Mouse (Mus musculus) heart, embryonic 16.5 days (tissue): Measurements from ENCODE around the gene Kcnk10. TPM values are rescaled to one million over a fixed set of nuclear protein-coding genes. Genes with fewer than 3 reads are reported as not detected.

Experiments used
- ATAC-seq: fragments of 200-750 bp; cut with Nextera tagmentation; replicated peaks from 2 replicates; pipeline ENCODE4 v1.8.0; 2017; ENCODE audit warnings: moderate number of reproducible peaks; ENCODE audit not compliant: insufficient read depth, low FRiP score; ENCODE audit errors: extremely low read depth
- H3K27ac ChIP-seq: fragments of 300-500 bp; sonication (generic); 2 replicates; pipeline ENCODE4 v1.5.1; 2014; ENCODE audit warnings: mild to moderate bottlenecking, low read length, control low read depth, moderate library complexity
- H3K27me3 ChIP-seq: fragments of 300-500 bp; sonication (generic); 2 replicates; pipeline ENCODE4 v1.6.1; 2014; ENCODE audit warnings: low read length, mixed read lengths; ENCODE audit not compliant: control insufficient read depth, insufficient read depth
- H3K36me3 ChIP-seq: fragments of 300-500 bp; sonication (generic); 2 replicates; pipeline ENCODE4 v1.6.1; 2014; ENCODE audit not compliant: control insufficient read depth, insufficient read depth
- H3K4me1 ChIP-seq: fragments of 300-500 bp; sonication (generic); 2 replicates; pipeline ENCODE4 v1.6.1; 2014; ENCODE audit warnings: low read length, mixed read lengths; ENCODE audit not compliant: control insufficient read depth, insufficient read depth
- H3K4me2 ChIP-seq: fragments of 300-500 bp; sonication (generic); 2 replicates; pipeline ENCODE4 v1.6.1; 2014; ENCODE audit warnings: low read depth, mild to moderate bottlenecking, control low read depth, low read length
- H3K4me3 ChIP-seq: fragments of 300-500 bp; sonication (generic); 2 replicates; pipeline ENCODE4 v1.5.1; 2014; ENCODE audit warnings: mild to moderate bottlenecking, control low read depth, low read length
- H3K9ac ChIP-seq: fragments of 300-500 bp; sonication (generic); 2 replicates; pipeline ENCODE4 v1.6.1; 2014; ENCODE audit warnings: low read length, control low read depth
- H3K9me3 ChIP-seq: fragments of 300-500 bp; sonication (generic); replicated peaks from 2 replicates; pipeline ENCODE4 v1.6.1; 2016; ENCODE audit warnings: low read length; ENCODE audit not compliant: control insufficient read depth
- WGBS: fragments of 180-500 bp; shearing (Covaris S2); extraction: QIAGEN DNeasy Blood & Tissue Kit; methylation state at CpG from one replicate; pipeline ENCODE4 v1.1.7; 2014; 5-methylcytosine and 5-hydroxymethylcytosine counted together
- polyA plus RNA-seq: library from polyadenylated mRNA; unstranded; fragments of >200 nt; fragmentation: Nextera tagmentation; extraction: Ambion mirVana; gene quantifications from 2 replicates; pipeline ENCODE4 v1.2.1, GENCODE M21; 2015

The Kcnk10 gene
- polyA plus RNA-seq, 1 experiment from 2014 or later, result 0.03 TPM

DNA sequence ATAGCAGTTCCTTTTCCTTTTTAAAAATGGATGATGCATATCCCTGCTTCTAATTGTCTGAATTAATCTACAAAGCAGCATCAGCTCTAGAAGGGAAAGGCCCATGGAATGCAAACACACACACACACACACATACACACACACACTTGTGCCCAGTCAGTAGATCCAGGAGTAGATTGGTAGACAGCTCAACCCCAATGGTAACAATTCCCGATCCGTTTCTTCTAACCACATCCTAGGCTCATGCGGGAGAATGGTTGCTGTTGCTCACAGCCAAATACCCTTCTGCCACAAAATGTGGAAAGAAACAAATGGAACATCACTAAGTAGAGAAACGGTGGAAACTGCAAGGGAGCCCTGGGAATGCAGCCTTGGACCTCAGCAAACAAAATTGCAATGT is 119.2 kb downstream of the Kcnk10 start:
- Histone ChIP-seq H3K4me1 (no peaks in the 10 kb centered on the region), H3K27ac (no peak overlapping the region), H3K27me3 (no peaks in the 10 kb centered on the region), H3K4me3 (no peak overlapping the region), H3K9me3 (no peaks in the 10 kb centered on the region), H3K9ac (no peak overlapping the region), H3K4me2 (no peak overlapping the region), H3K36me3 (no peaks in the 10 kb centered on the region)
- no peak for ATAC-seq
- 80% methylated on average over 4 of the region's 4 CpGs for WGBS

DNA sequence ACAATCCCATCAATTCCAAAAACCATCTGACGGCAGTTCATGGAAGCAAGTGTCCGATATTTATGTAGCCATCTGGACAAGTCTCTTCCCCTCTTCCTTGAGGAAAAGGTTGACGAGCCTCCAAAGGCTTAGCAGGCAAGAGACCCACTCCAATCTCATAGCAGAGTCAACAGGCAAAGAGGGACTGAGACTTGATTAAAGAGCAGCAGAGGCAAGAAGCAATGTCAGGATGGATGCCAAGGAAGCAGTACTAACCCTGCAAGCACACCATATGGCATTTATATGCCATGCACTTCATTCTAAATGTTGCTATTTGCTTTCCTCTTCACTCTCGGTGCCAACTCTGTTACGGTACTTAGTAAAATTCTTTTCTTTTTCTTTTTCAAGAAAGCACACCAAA is 119.6 kb downstream of the Kcnk10 start:
- ATAC-seq, result no peak
- Histone ChIP-seq H3K9ac (no peak overlapping the region), H3K36me3 (no peaks in the 10 kb centered on the region), H3K27me3 (no peaks in the 10 kb centered on the region), H3K9me3 (no peaks in the 10 kb centered on the region), H3K27ac (no peak overlapping the region), H3K4me3 (no peak overlapping the region), H3K4me2 (no peak overlapping the region), H3K4me1 (no peaks in the 10 kb centered on the region)
- WGBS, result 81% methylated on average over 5 of the region's 5 CpGs

DNA sequence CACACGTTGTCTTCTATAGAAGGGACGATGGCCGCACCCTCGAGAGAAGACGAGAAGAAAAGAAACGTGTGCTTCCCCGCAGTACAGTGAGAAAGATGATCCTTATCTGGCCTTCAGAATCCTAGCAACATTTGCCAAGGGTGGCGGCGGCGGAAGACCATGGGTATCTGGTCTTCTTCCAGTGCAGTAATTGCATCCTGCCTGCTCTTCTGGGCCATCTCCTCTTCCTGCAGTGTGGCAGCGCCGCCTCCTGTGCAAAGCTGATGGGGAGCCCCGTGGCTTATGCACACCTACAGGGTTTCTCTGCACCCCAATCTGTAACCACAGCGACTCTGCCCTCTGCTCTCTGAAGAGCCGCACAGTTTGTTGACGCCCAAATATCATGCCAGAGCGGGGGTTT is 124.9 kb downstream of the Kcnk10 start:
- Histone ChIP-seq H3K27ac (no peak overlapping the region), H3K27me3 (no peaks in the 10 kb centered on the region), H3K36me3 (no peaks in the 10 kb centered on the region), H3K4me2 (no peak overlapping the region), H3K9ac (no peak overlapping the region), H3K9me3 (no peaks in the 10 kb centered on the region), H3K4me1 (no peaks in the 10 kb centered on the region), H3K4me3 (no peak overlapping the region)
- ATAC-seq, result no peak
- 79% methylated on average over 17 of the region's 17 CpGs for WGBS

DNA sequence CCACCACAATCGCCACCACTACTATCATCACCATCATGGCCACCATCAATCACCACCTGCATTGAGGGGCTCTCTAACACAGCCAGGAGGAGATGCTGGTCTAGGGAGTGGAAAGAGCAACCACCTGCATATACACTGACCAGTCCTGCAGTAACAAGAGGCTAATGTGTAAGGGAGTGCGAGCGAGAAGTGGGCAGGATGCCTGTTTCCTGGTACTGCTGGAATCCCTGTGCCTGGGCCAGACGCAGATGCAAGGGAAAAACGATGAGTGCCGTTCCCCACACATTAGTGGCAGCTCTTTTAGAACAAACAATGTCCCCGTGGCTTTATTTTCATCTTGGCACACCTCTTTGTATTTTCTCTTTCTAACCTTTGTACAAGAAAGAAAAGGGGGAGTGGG is 125.5 kb downstream of the Kcnk10 start:
- no peak overlapping the region for H3K27ac ChIP-seq
- no peak overlapping the region for H3K4me2 ChIP-seq
- no peak overlapping the region for H3K4me3 ChIP-seq
- 78% methylated on average over 7 of the region's 7 CpGs for WGBS
- H3K9ac ChIP-seq, result no peak overlapping the region
- ATAC-seq, result no peak
- H3K36me3 ChIP-seq, result no peaks in the 10 kb centered on the region
- H3K4me1 ChIP-seq, result no peaks in the 10 kb centered on the region
- H3K9me3 ChIP-seq, result no peaks in the 10 kb centered on the region
- H3K27me3 ChIP-seq, result no peaks in the 10 kb centered on the region

DNA sequence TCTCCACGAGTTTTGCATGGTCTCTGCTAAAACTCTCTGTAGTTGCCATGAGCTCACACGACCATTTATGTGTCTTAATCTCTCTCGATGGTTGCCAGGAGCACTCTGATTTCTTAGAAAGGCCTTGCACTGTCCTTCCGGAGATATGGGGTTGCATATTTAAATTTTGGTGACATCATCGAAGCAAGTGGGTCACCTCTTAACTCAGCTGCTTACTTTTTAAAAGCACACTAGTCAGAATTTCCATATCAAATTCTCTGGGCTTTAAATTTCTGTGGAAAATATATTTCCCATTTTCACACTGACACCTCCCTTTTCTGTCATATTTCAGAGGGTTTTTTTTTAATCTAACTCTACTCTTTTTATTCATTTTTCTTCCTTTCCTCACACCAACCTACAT is 132.5 kb downstream of the Kcnk10 start:
- Histone ChIP-seq H3K9me3 (no peaks in the 10 kb centered on the region), H3K4me2 (no peak overlapping the region), H3K4me1 (no peaks in the 10 kb centered on the region), H3K4me3 (no peak overlapping the region), H3K27me3 (no peaks in the 10 kb centered on the region), H3K9ac (no peak overlapping the region), H3K36me3 (no peaks in the 10 kb centered on the region), H3K27ac (no peak overlapping the region)
- ATAC-seq, result no peak
- WGBS, result 60% methylated on average over 5 of the region's 5 CpGs

DNA sequence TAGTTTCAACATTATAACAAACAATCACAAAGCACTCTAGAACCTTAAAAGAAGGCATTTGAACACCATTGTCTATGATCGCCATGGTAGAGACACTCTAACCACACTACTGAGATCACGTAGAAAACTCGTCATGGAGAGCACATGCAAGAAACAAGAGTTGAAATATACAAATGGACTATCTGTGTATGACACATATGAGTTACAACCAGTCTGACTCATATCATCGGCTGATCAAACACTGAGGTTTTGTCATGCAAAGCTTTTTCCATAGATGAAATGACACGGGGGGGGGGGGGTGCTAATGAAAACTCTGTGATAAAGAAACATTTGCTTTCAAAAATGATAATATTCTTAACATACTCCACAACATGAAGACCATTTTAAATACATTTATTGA is 133.2 kb downstream of the Kcnk10 start:
- no peak for ATAC-seq
- Histone ChIP-seq H3K9me3 (no peaks in the 10 kb centered on the region), H3K4me1 (no peaks in the 10 kb centered on the region), H3K27me3 (no peaks in the 10 kb centered on the region), H3K27ac (no peak overlapping the region), H3K36me3 (no peaks in the 10 kb centered on the region), H3K4me3 (no peak overlapping the region), H3K4me2 (no peak overlapping the region), H3K9ac (no peak overlapping the region)
- 73% methylated on average over 5 of the region's 5 CpGs for WGBS

DNA sequence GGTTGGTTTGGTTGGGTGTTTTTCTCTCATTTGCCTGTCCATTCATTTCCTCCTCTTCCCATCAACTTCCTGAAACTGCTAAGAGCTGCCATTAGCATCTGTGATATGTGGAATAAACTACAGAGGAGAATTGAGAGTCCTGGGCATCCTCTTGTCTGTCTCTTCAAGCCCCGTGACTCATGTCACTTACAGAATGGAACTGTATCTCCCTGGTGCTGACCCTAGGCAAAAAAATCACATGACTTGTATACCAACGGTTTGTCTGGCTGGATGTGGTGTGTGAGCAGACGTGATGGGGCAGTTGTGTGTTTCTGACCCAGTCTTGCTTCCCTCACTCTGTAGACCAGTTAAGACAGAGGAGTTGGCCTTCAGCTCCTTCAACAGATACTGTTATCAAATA is 134.4 kb downstream of the Kcnk10 start:
- no peak overlapping the region for H3K4me3 ChIP-seq
- H3K27ac ChIP-seq, result no peak overlapping the region
- no peaks in the 10 kb centered on the region for H3K9me3 ChIP-seq

DNA sequence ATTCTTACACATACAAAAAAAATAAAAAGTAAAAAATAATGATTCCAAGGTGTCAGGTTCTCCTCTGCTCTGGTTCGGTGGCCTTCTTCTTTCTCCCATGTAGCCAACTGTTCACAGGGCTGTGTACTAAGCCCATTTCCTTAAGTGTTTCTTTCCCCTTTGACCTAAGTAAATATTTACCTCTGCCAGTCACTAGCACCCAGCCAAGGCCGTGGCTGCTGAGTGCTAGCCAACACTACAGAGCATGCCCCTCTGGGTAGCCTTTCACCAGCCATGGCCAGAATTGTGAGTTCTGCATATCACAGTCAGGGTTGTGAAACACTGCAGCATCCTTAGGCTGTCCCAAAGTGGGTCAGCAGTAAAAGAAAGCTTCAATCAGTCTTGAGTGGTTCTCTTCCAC is 140.0 kb downstream of the Kcnk10 start:
- WGBS, result 55% methylated on average over 2 of the region's 2 CpGs
- Histone ChIP-seq H3K4me3 (no peak overlapping the region), H3K4me1 (no peaks in the 10 kb centered on the region), H3K27me3 (no peaks in the 10 kb centered on the region), H3K4me2 (no peak overlapping the region), H3K9ac (no peak overlapping the region), H3K27ac (no peak overlapping the region), H3K9me3 (no peaks in the 10 kb centered on the region), H3K36me3 (no peaks in the 10 kb centered on the region)
- no peak for ATAC-seq

More for the DNA sequence above, 134.4 kb downstream of the Kcnk10 start:
- no peaks in the 10 kb centered on the region for H3K27me3 ChIP-seq
- H3K4me1 ChIP-seq, result no peaks in the 10 kb centered on the region
- no peak overlapping the region for H3K4me2 ChIP-seq
- WGBS, result 73% methylated on average over 3 of the region's 3 CpGs
- H3K9ac ChIP-seq, result no peak overlapping the region
- ATAC-seq, result no peak
- H3K36me3 ChIP-seq, result no peaks in the 10 kb centered on the region

DNA sequence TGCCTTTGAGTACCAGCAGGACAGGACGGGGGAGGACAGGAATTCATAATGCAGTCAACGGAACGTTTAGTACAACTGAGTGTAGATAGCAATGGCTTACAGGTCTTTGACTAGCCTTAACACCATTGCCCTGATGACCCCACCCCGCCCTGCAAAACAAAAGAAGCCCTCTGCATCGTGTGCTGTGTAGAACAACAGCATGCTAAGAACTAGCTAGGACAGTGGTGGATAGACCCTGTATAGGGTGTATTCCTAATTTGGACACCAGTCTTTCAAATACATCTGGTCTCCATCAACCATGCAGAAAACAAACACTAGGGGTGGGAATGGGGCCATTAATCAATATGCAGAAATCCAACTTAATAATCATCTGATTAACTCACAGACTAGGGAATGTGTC is 147.4 kb downstream of the Kcnk10 start:
- ATAC-seq, result no peak
- no peaks in the 10 kb centered on the region for H3K4me1 ChIP-seq

DNA sequence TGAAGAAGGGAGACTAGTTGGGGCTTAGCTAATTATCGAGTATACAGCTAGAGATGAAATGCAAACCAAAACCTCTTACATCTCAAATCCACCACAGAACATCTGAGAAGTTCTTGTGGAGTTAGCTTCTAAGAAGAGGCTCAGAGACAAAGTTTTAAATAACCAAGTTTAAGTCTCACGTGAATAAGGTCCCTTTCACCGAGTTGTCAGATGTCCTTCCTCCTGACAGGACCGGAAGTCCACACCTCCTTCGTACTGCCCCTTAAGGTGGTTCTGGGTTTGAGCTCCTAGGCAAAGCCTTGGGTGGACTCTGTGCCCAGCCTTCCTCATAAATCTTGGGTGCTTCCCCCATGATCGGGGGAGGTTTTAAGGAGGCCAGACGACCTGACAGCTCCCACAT is 156.8 kb downstream of the Kcnk10 start:
- Histone ChIP-seq H3K27ac (no peak overlapping the region), H3K9ac (no peak overlapping the region), H3K9me3 (no peaks in the 10 kb centered on the region), H3K36me3 (no peaks in the 10 kb centered on the region), H3K4me1 (no peaks in the 10 kb centered on the region), H3K4me3 (no peak overlapping the region), H3K27me3 (no peaks in the 10 kb centered on the region), H3K4me2 (no peak overlapping the region)
- no peak for ATAC-seq
- WGBS, result 78% methylated on average over 7 of the region's 7 CpGs

More for the DNA sequence above, 147.4 kb downstream of the Kcnk10 start:
- Histone ChIP-seq H3K4me2 (no peak overlapping the region), H3K9ac (no peak overlapping the region), H3K27ac (no peak overlapping the region), H3K36me3 (no peaks in the 10 kb centered on the region), H3K9me3 (no peaks in the 10 kb centered on the region), H3K4me3 (no peak overlapping the region), H3K27me3 (no peaks in the 10 kb centered on the region)
- whole genome bisulfite sequencing, result 85% methylated on average over 5 of the region's 5 CpGs
